Mouse (Mus musculus) intestine, embryonic 16.5 days (tissue): ENCODE measurements around the gene Dnal1. TPM values are rescaled to one million over a fixed set of nuclear protein-coding genes. Genes with fewer than 3 reads are reported as not detected.

Experiments used
- ATAC-seq: fragments of 200-750 bp; cut with Nextera tagmentation; 2 replicates; pipeline ENCODE4 v1.8.0; 2017; ENCODE audit warnings: moderate TSS enrichment, moderate library complexity
- H3K27ac ChIP-seq: fragments of 300-500 bp; sonication (generic); 2 replicates; pipeline ENCODE4 v1.5.1; 2014; ENCODE audit warnings: mild to moderate bottlenecking, low read length
- H3K27me3 ChIP-seq: fragments of 300-500 bp; sonication (generic); replicated peaks from 2 replicates; pipeline ENCODE4 v1.6.1; 2014; ENCODE audit warnings: low read length, control low read depth, mixed read lengths; ENCODE audit not compliant: control insufficient read depth, insufficient read depth
- H3K36me3 ChIP-seq: fragments of 300-500 bp; sonication (generic); 2 replicates; pipeline ENCODE4 v1.6.1; 2014; ENCODE audit warnings: low read length, control low read depth; ENCODE audit not compliant: control insufficient read depth, insufficient read depth
- H3K4me1 ChIP-seq: fragments of 300-500 bp; sonication (generic); 2 replicates; pipeline ENCODE4 v1.6.1; 2014; ENCODE audit warnings: low read length, control low read depth, mixed read lengths; ENCODE audit not compliant: control insufficient read depth, insufficient read depth
- H3K4me2 ChIP-seq: fragments of 300-500 bp; sonication (generic); 2 replicates; pipeline ENCODE4 v1.6.1; 2014; ENCODE audit warnings: low read depth, low read length, control low read depth
- H3K4me3 ChIP-seq: fragments of 300-500 bp; sonication (generic); 2 replicates; pipeline ENCODE4 v1.5.1; 2014; ENCODE audit warnings: mild to moderate bottlenecking, low read length
- H3K9ac ChIP-seq: fragments of 300-500 bp; sonication (generic); 2 replicates; pipeline ENCODE4 v1.6.1; 2014; ENCODE audit warnings: low read depth, low read length
- H3K9me3 ChIP-seq: fragments of 300-500 bp; sonication (generic); 2 replicates; pipeline ENCODE4 v1.6.1; 2016; ENCODE audit warnings: low read length, control low read depth; ENCODE audit not compliant: control insufficient read depth
- WGBS: fragments of 180-500 bp; shearing (Covaris S2); extraction: QIAGEN DNeasy Blood & Tissue Kit; methylation state at CpG from one replicate; pipeline ENCODE4 v1.1.7; 2014; 5-methylcytosine and 5-hydroxymethylcytosine counted together
- polyA plus RNA-seq: library from polyadenylated mRNA; unstranded; fragments of >200 nt; fragmentation: Nextera tagmentation; extraction: Ambion mirVana; gene quantifications from 2 replicates; pipeline ENCODE4 v1.2.1, GENCODE M21; 2015

Gene Dnal1
- polyA plus RNA-seq, 1 experiment from 2014 or later, result 3.4 TPM

- Histone ChIP-seq H3K27ac (no peak overlapping the region), H3K4me2 (no peak overlapping the region), H3K36me3 (0 out of 2 replicates have a peak, but pooled peaks cover 3% of the 10 kb centered on the region), H3K4me3 (no peak overlapping the region), H3K9ac (no peak overlapping the region), H3K27me3 (no peaks in the 10 kb centered on the region), H3K9me3 (no peaks in the 10 kb centered on the region), H3K4me1 (no peaks in the 10 kb centered on the region)
- ATAC-seq, result no peak
- WGBS, result 70% methylated on average over 4 of the region's 4 CpGs
Observed at GRCm38 (mm10) chr12:84141271-84141670, 27.1 kb downstream of the Dnal1 start.

- Histone ChIP-seq H3K9ac (no peak overlapping the region), H3K27ac (no peak overlapping the region), H3K4me3 (no peak overlapping the region), H3K4me1 (no peaks in the 10 kb centered on the region), H3K36me3 (0 out of 2 replicates have a peak, but pooled peaks cover 3% of the 10 kb centered on the region), H3K27me3 (no peaks in the 10 kb centered on the region), H3K4me2 (no peak overlapping the region), H3K9me3 (no peaks in the 10 kb centered on the region)
- no peak for ATAC-seq
- WGBS, result 60% methylated on average over 14 of the region's 14 CpGs
Observed at GRCm38 (mm10) chr12:84142281-84143050, 28.3 kb downstream of the Dnal1 start.

GRCm38 (mm10) chr12:84147954-84148621 is 33.9 kb downstream of the Dnal1 start, which contains the start of gene Pnma1:
Gene Pnma1, minus strand, starts transcription at chr12:84148489.
- 1% methylated on average over 50 of the region's 50 CpGs for WGBS
- peak within 1 kb of the TSS; percentile 87 for H3K4me2 ChIP-seq
- no peak within 1 kb of the TSS; the same call in 1 of the 2 replicates for H3K27ac ChIP-seq
- peak within 1 kb of the TSS; percentile 56 for H3K4me3 ChIP-seq
- H3K4me1 ChIP-seq, result peaks cover 24% of the 10 kb centered on the region
- no peaks in the 10 kb centered on the region for H3K36me3 ChIP-seq
- H3K9ac ChIP-seq, result peak within 1 kb of the TSS; percentile 68
- ATAC-seq, result peak; percentile 59
- H3K27me3 ChIP-seq, result no peaks in the 10 kb centered on the region
- H3K9me3 ChIP-seq, result no peaks in the 10 kb centered on the region

GRCm38 (mm10) chr12:84148622-84149012 is 34.5 kb downstream of the Dnal1 start:
- 13% methylated on average over 10 of the region's 10 CpGs for WGBS
- H3K36me3 ChIP-seq, result no peaks in the 10 kb centered on the region

GRCm38 (mm10) chr12:84149971-84150370 is 35.8 kb downstream of the Dnal1 start:
- Histone ChIP-seq H3K27ac (no peak overlapping the region), H3K36me3 (no peaks in the 10 kb centered on the region), H3K4me1 (peaks cover 30% of the 10 kb centered on the region), H3K27me3 (no peaks in the 10 kb centered on the region), H3K9me3 (no peaks in the 10 kb centered on the region), H3K4me2 (no peak overlapping the region), H3K4me3 (no peak overlapping the region), H3K9ac (no peak overlapping the region)
- no peak for ATAC-seq
- WGBS, result 81% methylated on average over 15 of the region's 15 CpGs

More at GRCm38 (mm10) chr12:84148622-84149012, 34.5 kb downstream of the Dnal1 start:
- Histone ChIP-seq H3K27ac (no peak overlapping the region), H3K4me3 (peak overlapping the region; percentile 56), H3K4me2 (peak overlapping the region; percentile 87), H3K9ac (peak overlapping the region; percentile 68), H3K4me1 (peaks cover 30% of the 10 kb centered on the region), H3K27me3 (no peaks in the 10 kb centered on the region), H3K9me3 (no peaks in the 10 kb centered on the region)
- ATAC-seq, result no peak

GRCm38 (mm10) chr12:84150976-84151375 is 36.8 kb downstream of the Dnal1 start:
- H3K9ac ChIP-seq, result no peak overlapping the region
- H3K27ac ChIP-seq, result 0 out of 2 replicates have a peak overlapping the region, but pooled peaks have one; percentile 2
- no peak overlapping the region for H3K4me2 ChIP-seq
- H3K4me1 ChIP-seq, result peaks cover 30% of the 10 kb centered on the region
- peak; percentile 34; the same call in 1 of the 2 replicates for ATAC-seq
- no peaks in the 10 kb centered on the region for H3K9me3 ChIP-seq
- 34% methylated on average over 6 of the region's 6 CpGs for WGBS
- no peaks in the 10 kb centered on the region for H3K36me3 ChIP-seq
- no peak overlapping the region for H3K4me3 ChIP-seq
- H3K27me3 ChIP-seq, result no peaks in the 10 kb centered on the region

GRCm38 (mm10) chr12:84151911-84152310 is 37.7 kb downstream of the Dnal1 start:
- peak overlapping the region; percentile 40 for H3K4me2 ChIP-seq
- 0 out of 2 replicates have a peak overlapping the region, but pooled peaks have one; percentile 12 for H3K4me3 ChIP-seq
- H3K27me3 ChIP-seq, result no peaks in the 10 kb centered on the region
- peaks cover 9% of the 10 kb centered on the region; the same call in 1 of the 2 replicates for H3K36me3 ChIP-seq
- H3K9ac ChIP-seq, result 0 out of 2 replicates have a peak overlapping the region, but pooled peaks have one; percentile 45
- 69% methylated on average over 10 of the region's 10 CpGs for WGBS
- peak overlapping the region; percentile 80 for H3K27ac ChIP-seq
- H3K4me1 ChIP-seq, result peaks cover 30% of the 10 kb centered on the region
- no peaks in the 10 kb centered on the region for H3K9me3 ChIP-seq
- ATAC-seq, result no peak

GRCm38 (mm10) chr12:84152352-84153190 is 38.4 kb downstream of the Dnal1 start:
- peaks cover 12% of the 10 kb centered on the region; the same call in 1 of the 2 replicates for H3K36me3 ChIP-seq
- H3K27me3 ChIP-seq, result no peaks in the 10 kb centered on the region
- H3K9ac ChIP-seq, result peak overlapping the region; percentile 45; the same call in 1 of the 2 replicates
- H3K4me2 ChIP-seq, result peak overlapping the region; percentile 40
- 48% methylated on average over 32 of the region's 32 CpGs for WGBS
- peak overlapping the region; percentile 80 for H3K27ac ChIP-seq
- H3K4me3 ChIP-seq, result peak overlapping the region; percentile 12; the same call in 1 of the 2 replicates
- peak; percentile 57 for ATAC-seq
- H3K9me3 ChIP-seq, result no peaks in the 10 kb centered on the region
- peaks cover 30% of the 10 kb centered on the region for H3K4me1 ChIP-seq
